Comparison of ENCODE assay signal across 8 mouse cellular contexts in the genomic region with DNA sequence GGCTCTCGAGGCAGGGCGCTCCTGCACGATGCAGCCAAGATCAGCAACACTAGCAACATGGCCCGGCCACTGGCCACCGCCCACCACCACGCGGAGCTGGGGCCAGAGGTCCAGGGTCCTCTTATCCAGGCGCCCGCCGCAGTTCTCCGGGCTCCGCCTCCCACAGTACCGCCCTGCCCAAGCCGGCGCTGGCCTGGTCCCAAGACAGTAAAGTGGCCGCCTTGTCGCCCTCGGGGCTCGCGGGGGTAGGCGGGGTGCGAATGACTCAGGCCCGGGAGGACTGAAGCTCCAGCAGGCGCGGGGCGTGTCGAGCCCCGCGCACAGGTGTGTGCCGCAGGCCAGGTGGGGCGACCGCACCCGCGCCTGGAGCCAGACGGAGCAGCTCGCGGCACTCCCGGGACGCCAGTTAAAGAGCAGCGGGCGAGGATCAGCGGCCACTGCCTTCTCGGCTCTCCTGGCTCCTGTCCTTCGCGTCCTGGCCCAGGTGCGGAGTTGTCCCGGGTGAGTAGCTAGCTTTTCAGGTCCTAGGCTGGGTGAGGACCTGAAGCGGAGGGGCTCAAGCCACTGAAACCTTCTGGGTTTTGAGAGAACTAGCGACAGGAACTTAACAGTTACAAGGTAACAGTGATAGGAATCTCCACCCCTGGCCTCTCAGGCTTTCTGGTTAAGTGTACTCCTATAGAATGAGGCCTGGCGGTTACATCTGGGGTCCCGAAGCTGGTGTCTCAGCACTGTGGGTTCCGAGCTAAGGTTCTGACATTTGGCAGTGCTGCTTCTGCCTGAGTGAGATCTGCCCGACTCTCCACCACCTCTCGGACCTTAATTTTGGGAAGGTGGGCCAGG. TPM values are rescaled to one million over a fixed set of nuclear protein-coding genes. Genes with fewer than 3 reads are reported as not detected.
DNase-seq lines count a peak whose midpoint lies in the region; ATAC-seq and TF ChIP-seq lines count a peak whose summit lies in the region.

TSS of gene Il17rb (minus strand) at position 164 of the 843 bp plus-strand sequence.
TSS of gene Chdh (plus strand) at position 291 of the 843 bp plus-strand sequence.

- peak; percentile 66 for ATAC-seq in CD4-positive, CD25-positive, alpha-beta regulatory T cell, adult 4 months
- peak; percentile 41 for ATAC-seq in embryonic facial prominence, embryonic 14.5 days (ENCODE audit: low read depth)
- ATAC-seq in lung, postnatal 0 days = peak; percentile 92

- H3K9me3 ChIP-seq in embryonic facial prominence, embryonic 14.5 days (ENCODE audit: control insufficient read depth, low read length) = no peaks in the 10 kb centered on the region
- no peaks in the 10 kb centered on the region for H3K9me3 ChIP-seq in lung, postnatal 0 days (ENCODE audit: low read length)

- TF ChIP-seq CTCF in lung, postnatal 0 days (IDR thresholded peaks at IDR 0.05) = no peak

- intact Hi-C loops in heart, postnatal 10 days (cut with DNase I) = no loop called here

- peak within 1 kb of the TSS; percentile 88 for H3K4me2 ChIP-seq in embryonic facial prominence, embryonic 14.5 days (ENCODE audit: low read depth, low read length)
- H3K4me2 ChIP-seq in lung, postnatal 0 days (replicated peaks; ENCODE audit: low read depth, low read length) = peak within 1 kb of the TSS; percentile 81

- no peak for TF ChIP-seq EP300 in lung, postnatal 0 days (IDR thresholded peaks at IDR 0.05)

- H3K36me3 ChIP-seq in embryonic facial prominence, embryonic 14.5 days (ENCODE audit: control insufficient read depth, insufficient read depth, low read length) = no peaks in the 10 kb centered on the region
- no peaks in the 10 kb centered on the region for H3K36me3 ChIP-seq in lung, postnatal 0 days (ENCODE audit: insufficient read depth, low read length)

- 14% methylated on average over 38 of the region's 54 CpGs for WGBS in embryonic facial prominence, embryonic 14.5 days
- WGBS in lung, postnatal 0 days = 10% methylated on average over 48 of the region's 54 CpGs

- DNase-seq in adrenal gland, postnatal 25 days = peak; percentile 78
- DNase-seq in embryonic facial prominence, embryonic 14.5 days (ENCODE audit: low spot score) = peak; percentile 56
- peak; percentile 58 to 62 for DNase-seq in heart, postnatal 10 days
- peak; percentile 90 for DNase-seq in kidney, postnatal 14 days
- DNase-seq in lung, postnatal 0 days (ENCODE audit: low spot score) = peak; percentile 77
- peak; percentile 60 for DNase-seq in ovary, postnatal 14 days (ENCODE audit: low spot score)
- DNase-seq in yolk sac, embryonic 10.5 days (ENCODE audit: low spot score) = peak; percentile 84

- peak within 1 kb of the TSS; percentile 39 for H3K4me3 ChIP-seq in embryonic facial prominence, embryonic 14.5 days (ENCODE audit: low read depth, low read length)
- peak within 1 kb of the TSS; percentile 35 for H3K4me3 ChIP-seq in lung, postnatal 0 days (ENCODE audit: low read depth, low read length)

- peaks cover 13% of the 10 kb centered on the region; the same call in 1 of the 2 replicates for H3K27me3 ChIP-seq in embryonic facial prominence, embryonic 14.5 days (replicated peaks; ENCODE audit: control insufficient read depth, insufficient read depth, low read length)
- 0 out of 2 replicates have a peak, but pooled peaks cover 3% of the 10 kb centered on the region for H3K27me3 ChIP-seq in lung, postnatal 0 days (replicated peaks; ENCODE audit: insufficient read depth, low read length)

- no peak within 1 kb of the TSS; the same call in 1 of the 2 replicates for H3K27ac ChIP-seq in embryonic facial prominence, embryonic 14.5 days (replicated peaks; ENCODE audit: low read depth, low read length)
- peak within 1 kb of the TSS; percentile 21; the same call in 1 of the 2 replicates for H3K27ac ChIP-seq in lung, postnatal 0 days (ENCODE audit: low read length)

- H3K9ac ChIP-seq in embryonic facial prominence, embryonic 14.5 days (ENCODE audit: low read depth, low read length) = peak within 1 kb of the TSS; percentile 54
- H3K9ac ChIP-seq in lung, postnatal 0 days (replicated peaks; ENCODE audit: low read depth) = no peak within 1 kb of the TSS

- H3K4me1 ChIP-seq in embryonic facial prominence, embryonic 14.5 days (ENCODE audit: control insufficient read depth, insufficient read depth, low read length) = peaks cover 8% of the 10 kb centered on the region; the same call in 1 of the 2 replicates
- peaks cover 4% of the 10 kb centered on the region; the same call in 1 of the 2 replicates for H3K4me1 ChIP-seq in lung, postnatal 0 days (ENCODE audit: insufficient read depth, low read depth, low read length)

RNA-seq across cellular contexts. Expression of gene Il17rb, which starts in this region (rescaled TPM):
- 1 to 10 TPM; 3.1 to 4.5 TPM for polyA plus RNA-seq in CD4-positive, CD25-positive, alpha-beta regulatory T cell, adult 4 months (2017; shearing (Covaris generic))
- 1.8 and 3.7 TPM in 2 replicates for total RNA-seq in adrenal gland, postnatal 25 days (2021)
- polyA plus RNA-seq in embryonic facial prominence, embryonic 14.5 days (2014; fragmentation: Nextera tagmentation; extraction: Ambion mirVana) = 1.2 and 1.4 TPM in 2 replicates
- total RNA-seq in heart, postnatal 10 days (2021) = under 1 TPM; 0.35 to 0.41 TPM
- 0.11 and 0.31 TPM in 2 replicates for polyA plus RNA-seq in lung, postnatal 0 days (2015; fragmentation: Nextera tagmentation; extraction: Ambion mirVana)

RNA-seq across cellular contexts. Expression of gene Chdh, which starts in this region (rescaled TPM):
- 1 to 10 TPM in 1 of 2 experiments, under 1 TPM in 1; 0.52 to 1.5 TPM for polyA plus RNA-seq in CD4-positive, CD25-positive, alpha-beta regulatory T cell, adult 4 months (2017; shearing (Covaris generic))
- 10.7 and 12.9 TPM in 2 replicates for total RNA-seq in adrenal gland, postnatal 25 days (2021)
- polyA plus RNA-seq in embryonic facial prominence, embryonic 14.5 days (2014; fragmentation: Nextera tagmentation; extraction: Ambion mirVana) = 0.70 and 1.0 TPM in 2 replicates
- total RNA-seq in heart, postnatal 10 days (2021) = 1 to 10 TPM in 1 of 2 experiments, under 1 TPM in 1; 0.35 to 1.2 TPM
- polyA plus RNA-seq in lung, postnatal 0 days (2015; fragmentation: Nextera tagmentation; extraction: Ambion mirVana) = 0.80 and 1.5 TPM in 2 replicates

Comparison
In these comparisons a context has a peak if more than half of its experiments do, and no peak if none do; other contexts are left out.
1. ATAC-seq: peak in every context shown above with its lines; median percentile 92 in lung, postnatal 0 days; 66 in CD4-positive, CD25-positive, alpha-beta regulatory T cell, adult 4 months; 41 in embryonic facial prominence, embryonic 14.5 days.